Mouse (Mus musculus) myocyte (in vitro differentiated cells): ENCODE results near the gene Mrgpra1.

ENCODE experiments used
- CEBPB ChIP-seq: IDR thresholded peaks from 2 replicates; pipeline ENCODE4 v1.6.1; 2011; ENCODE audit warnings: mild to moderate bottlenecking, moderate library complexity; ENCODE audit not compliant: poor library complexity, insufficient read depth, severe bottlenecking
- MYOG ChIP-seq, 3 experiments: IDR thresholded peaks; one replicate each; pipeline ENCODE4 v1.6.1; 2011; ENCODE audit warnings: control low read depth in 2 of 3, low read depth in 2 of 3, mild to moderate bottlenecking in 2 of 3; ENCODE audit not compliant: insufficient read length in 2 of 3, control insufficient read depth in 1 of 3, insufficient read depth in 1 of 3
- POLR2A ChIP-seq: IDR thresholded peaks from one replicate; pipeline ENCODE4 v1.6.1; 2011; ENCODE audit warnings: low read depth, mild to moderate bottlenecking, control low read depth, moderate library complexity; ENCODE audit not compliant: insufficient read length
- USF1 ChIP-seq: IDR thresholded peaks from one replicate; pipeline ENCODE4 v1.6.1; 2011; ENCODE audit warnings: low read depth, mild to moderate bottlenecking, control low read depth, moderate library complexity

DNA sequence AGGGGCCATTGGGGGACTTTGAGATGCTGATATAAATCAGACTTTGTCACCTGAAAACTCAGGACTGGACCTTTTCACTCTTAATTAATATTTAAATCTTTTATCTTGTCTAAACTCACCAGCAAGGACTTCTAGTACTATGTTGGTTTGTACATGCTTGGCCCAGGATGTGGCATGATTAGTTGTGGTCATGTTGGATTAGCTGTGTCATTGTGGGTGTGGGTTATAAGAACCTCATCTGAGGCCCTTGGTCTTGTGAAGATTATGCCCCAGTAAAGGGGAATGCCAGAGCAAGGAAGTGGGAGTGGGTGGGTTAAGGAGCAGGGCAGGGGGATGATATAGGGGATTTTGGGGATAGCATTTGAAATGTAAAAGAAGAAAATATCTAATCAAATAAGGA is 47.1 kb upstream of the Mrgpra1 start:
- no peak for TF ChIP-seq CEBPB
- no peak for TF ChIP-seq POLR2A
- no peak for TF ChIP-seq MYOG (IDR thresholded peaks at IDR 0.05; ENCODE audit: control insufficient read depth in 1 of 3, insufficient read depth in 1 of 3, insufficient read length in 2 of 3, low read depth in 2 of 3)
- no peak for TF ChIP-seq USF1
